Mouse (Mus musculus): ENCODE measurements around the gene Psmb8. TPM values are rescaled to one million over a fixed set of nuclear protein-coding genes. Genes with fewer than 3 reads are reported as not detected.
A peak's percentile ranks its signal among the peaks of the same experiment; 100 is the strongest.

The Psmb8 gene
- polyA plus RNA-seq, 1 experiment from 2014 or later, result 21.6 TPM

DNA sequence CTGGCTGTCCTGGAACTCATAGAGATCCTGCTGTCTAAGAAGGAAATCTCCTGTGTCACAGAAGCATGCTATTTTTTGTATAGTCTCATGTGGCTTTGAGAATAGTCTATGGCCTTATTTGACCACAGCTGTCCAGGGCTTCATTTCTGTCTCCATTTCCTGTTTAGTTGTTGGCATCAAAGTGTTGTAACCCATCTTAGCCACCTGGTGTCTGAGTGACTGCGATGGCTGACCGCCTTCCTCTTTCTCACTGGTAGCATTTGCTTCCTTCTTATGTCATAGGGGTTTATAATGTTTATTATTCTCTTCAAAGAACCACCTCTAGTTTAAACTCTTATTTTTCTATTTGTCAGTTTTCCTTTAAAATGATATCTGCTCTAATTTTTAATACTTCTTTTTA, 51.2 kb downstream of the Psmb8 start:
- H3K9ac ChIP-seq (ENCODE audit: low read depth, low read length), result no peak overlapping the region
- peak; percentile 39 for DNase-seq (ENCODE audit: low spot score)
- WGBS, result 53% methylated on average over 2 of the region's 2 CpGs
- no peaks in the 10 kb centered on the region for H3K27me3 ChIP-seq (ENCODE audit: insufficient read depth, low read length)
- H3K36me3 ChIP-seq (ENCODE audit: insufficient read depth, low read length), result no peaks in the 10 kb centered on the region
- no peak for TF ChIP-seq CTCF (IDR thresholded peaks at IDR 0.05; ENCODE audit: low read depth)
- H3K4me3 ChIP-seq (replicated peaks; ENCODE audit: low read depth, low read length), result no peak overlapping the region
- H3K4me2 ChIP-seq (ENCODE audit: low read length), result no peak overlapping the region
- H3K4me1 ChIP-seq (replicated peaks; ENCODE audit: insufficient read depth, low read length), result no peaks in the 10 kb centered on the region
- no peak overlapping the region for H3K27ac ChIP-seq
- no peak for ATAC-seq (replicated peaks; ENCODE audit: low FRiP score, low read depth)
- H3K9me3 ChIP-seq (replicated peaks; ENCODE audit: low read length), result no peaks in the 10 kb centered on the region

DNA sequence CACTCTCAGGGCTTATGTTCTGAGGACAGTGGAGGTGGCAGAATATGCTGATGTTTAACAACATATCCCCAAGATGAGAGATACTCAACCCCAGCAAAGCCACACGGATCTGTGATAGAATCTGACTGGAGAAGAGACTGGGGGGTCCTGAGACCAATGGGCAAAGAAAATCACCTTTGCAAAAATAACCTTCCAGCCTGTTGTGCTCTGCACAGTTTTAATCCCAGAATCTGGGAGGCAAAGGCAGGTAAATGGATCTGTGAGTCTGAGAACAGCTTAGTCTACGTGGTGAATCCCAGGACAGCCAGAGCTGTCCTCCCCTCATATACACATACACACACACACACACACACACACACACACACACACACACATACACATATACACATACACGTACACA, 51.8 kb downstream of the Psmb8 start:
- Histone ChIP-seq H3K4me3 (replicated peaks; ENCODE audit: low read depth, low read length) (no peak overlapping the region), H3K9me3 (replicated peaks; ENCODE audit: low read length) (no peaks in the 10 kb centered on the region), H3K4me2 (ENCODE audit: low read length) (no peak overlapping the region), H3K27ac (no peak overlapping the region), H3K27me3 (ENCODE audit: insufficient read depth, low read length) (no peaks in the 10 kb centered on the region), H3K36me3 (ENCODE audit: insufficient read depth, low read length) (no peaks in the 10 kb centered on the region), H3K4me1 (replicated peaks; ENCODE audit: insufficient read depth, low read length) (no peaks in the 10 kb centered on the region), H3K9ac (ENCODE audit: low read depth, low read length) (no peak overlapping the region)
- DNase-seq (ENCODE audit: low spot score) (no peak), ATAC-seq (replicated peaks; ENCODE audit: low FRiP score, low read depth) (no peak)
- 49% methylated on average over 3 of the region's 3 CpGs for WGBS
- no peak for TF ChIP-seq CTCF (IDR thresholded peaks at IDR 0.05; ENCODE audit: low read depth)

DNA sequence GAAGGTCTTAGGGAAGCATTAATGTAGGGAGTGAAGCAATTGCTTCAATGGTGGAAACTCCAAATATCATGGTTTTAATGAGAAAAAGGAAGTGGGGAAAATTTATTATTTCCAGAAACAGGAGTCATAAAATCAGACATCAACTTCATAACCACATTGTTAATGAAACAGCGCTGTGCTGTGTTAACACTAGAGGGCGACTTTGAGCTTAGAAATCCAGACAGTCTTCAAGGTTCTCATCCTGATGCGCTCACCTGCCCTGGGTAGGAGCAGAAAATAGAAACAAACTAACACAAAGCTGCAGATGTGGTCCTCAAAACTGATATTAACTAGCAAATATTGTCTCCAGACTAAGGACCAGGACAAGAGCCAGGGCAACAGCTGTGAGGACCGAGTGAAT, 52.4 kb downstream of the Psmb8 start:
- WGBS, result 16% methylated on average over 4 of the region's 4 CpGs
- Histone ChIP-seq H3K4me3 (replicated peaks; ENCODE audit: low read depth, low read length) (no peak overlapping the region), H3K9me3 (replicated peaks; ENCODE audit: low read length) (no peaks in the 10 kb centered on the region), H3K4me1 (replicated peaks; ENCODE audit: insufficient read depth, low read length) (no peaks in the 10 kb centered on the region), H3K27me3 (ENCODE audit: insufficient read depth, low read length) (no peaks in the 10 kb centered on the region), H3K9ac (ENCODE audit: low read depth, low read length) (no peak overlapping the region), H3K27ac (no peak overlapping the region), H3K4me2 (ENCODE audit: low read length) (no peak overlapping the region), H3K36me3 (ENCODE audit: insufficient read depth, low read length) (no peaks in the 10 kb centered on the region)
- no peak for ATAC-seq (replicated peaks; ENCODE audit: low FRiP score, low read depth)
- peak; percentile 85 for TF ChIP-seq CTCF (IDR thresholded peaks at IDR 0.05; ENCODE audit: low read depth)
- peak; percentile 77 for DNase-seq (ENCODE audit: low spot score)

Other genes starting within 250 kb of the Psmb8 start
- gene B3galt4, start 246.2 kb upstream of the Psmb8 start, polyA plus RNA-seq (2015; fragmentation: Nextera tagmentation; extraction: Ambion mirVana), result 6.7 and 8.1 TPM in 2 replicates
- gene Vps52, start 241.9 kb upstream of the Psmb8 start, polyA plus RNA-seq (2015; fragmentation: Nextera tagmentation; extraction: Ambion mirVana), result 37.7 and 40.7 TPM in 2 replicates
- gene Rps18, start 241.7 kb upstream of the Psmb8 start, polyA plus RNA-seq (2015; fragmentation: Nextera tagmentation; extraction: Ambion mirVana), result 2,059 and 2,304 TPM in 2 replicates
- gene H2-K1, start 197.4 kb upstream of the Psmb8 start, polyA plus RNA-seq (2015; fragmentation: Nextera tagmentation; extraction: Ambion mirVana), result 76.0 and 82.2 TPM in 2 replicates
- 17.9 and 23.3 TPM in 2 replicates for gene Ring1, start 173.0 kb upstream of the Psmb8 start, polyA plus RNA-seq (2015; fragmentation: Nextera tagmentation; extraction: Ambion mirVana)
- 64.9 and 65.7 TPM in 2 replicates for gene H2-Ke6, start 169.7 kb upstream of the Psmb8 start, polyA plus RNA-seq (2015; fragmentation: Nextera tagmentation; extraction: Ambion mirVana)
- gene Slc39a7, start 166.0 kb upstream of the Psmb8 start, polyA plus RNA-seq (2015; fragmentation: Nextera tagmentation; extraction: Ambion mirVana), result 149 and 165 TPM in 2 replicates
- 42.3 and 46.1 TPM in 2 replicates for gene Rxrb, start 165.9 kb upstream of the Psmb8 start, polyA plus RNA-seq (2015; fragmentation: Nextera tagmentation; extraction: Ambion mirVana)
- 1.4 and 1.6 TPM in 2 replicates for gene Col11a2, start 158.3 kb upstream of the Psmb8 start, polyA plus RNA-seq (2015; fragmentation: Nextera tagmentation; extraction: Ambion mirVana)
- 0.83 and 0.95 TPM in 2 replicates for gene H2-Oa, start 105.4 kb upstream of the Psmb8 start, polyA plus RNA-seq (2015; fragmentation: Nextera tagmentation; extraction: Ambion mirVana)
- 18.6 and 20.6 TPM in 2 replicates for gene H2-DMa, start 78.2 kb upstream of the Psmb8 start, polyA plus RNA-seq (2015; fragmentation: Nextera tagmentation; extraction: Ambion mirVana)
- 90.2 and 100 TPM in 2 replicates for gene Brd2, start 75.1 kb upstream of the Psmb8 start, polyA plus RNA-seq (2015; fragmentation: Nextera tagmentation; extraction: Ambion mirVana)
- gene H2-DMb2, start 54.4 kb upstream of the Psmb8 start, polyA plus RNA-seq (2015; fragmentation: Nextera tagmentation; extraction: Ambion mirVana), result 15.3 and 19.4 TPM in 2 replicates
- 12.9 and 13.5 TPM in 2 replicates for gene H2-DMb1, start 44.6 kb upstream of the Psmb8 start, polyA plus RNA-seq (2015; fragmentation: Nextera tagmentation; extraction: Ambion mirVana)
- gene Tap1, start 10.2 kb upstream of the Psmb8 start, polyA plus RNA-seq (2015; fragmentation: Nextera tagmentation; extraction: Ambion mirVana), result 8.5 and 8.8 TPM in 2 replicates
- gene Psmb9, start 10.0 kb upstream of the Psmb8 start, polyA plus RNA-seq (2015; fragmentation: Nextera tagmentation; extraction: Ambion mirVana), result 5.9 TPM in 2 replicates
- 8.8 TPM in 2 replicates for gene Tap2, start 5.8 kb downstream of the Psmb8 start, polyA plus RNA-seq (2015; fragmentation: Nextera tagmentation; extraction: Ambion mirVana)
- 0.11 and 0.18 TPM in 2 replicates for gene H2-Ob, start 41.2 kb downstream of the Psmb8 start, polyA plus RNA-seq (2015; fragmentation: Nextera tagmentation; extraction: Ambion mirVana)
- gene H2-Ab1, start 60.0 kb downstream of the Psmb8 start, polyA plus RNA-seq (2015; fragmentation: Nextera tagmentation; extraction: Ambion mirVana), result 48.2 and 49.7 TPM in 2 replicates
- gene H2-Aa, start 90.1 kb downstream of the Psmb8 start, polyA plus RNA-seq (2015; fragmentation: Nextera tagmentation; extraction: Ambion mirVana), result 5.9 and 6.0 TPM in 2 replicates
- 13.6 and 14.3 TPM in 2 replicates for gene H2-Eb1, start 108.1 kb downstream of the Psmb8 start, polyA plus RNA-seq (2015; fragmentation: Nextera tagmentation; extraction: Ambion mirVana)
- 0.06 TPM in 1 of 2 replicates, not detected in the other for gene H2-Eb2, start 127.9 kb downstream of the Psmb8 start, polyA plus RNA-seq (2015; fragmentation: Nextera tagmentation; extraction: Ambion mirVana)
- gene Btnl2, start 157.1 kb downstream of the Psmb8 start, polyA plus RNA-seq (2015; fragmentation: Nextera tagmentation; extraction: Ambion mirVana), result 0.04 TPM in 1 of 2 replicates, not detected in the other
- not detected in 2 replicates for gene Btnl1, start 179.4 kb downstream of the Psmb8 start, polyA plus RNA-seq (2015; fragmentation: Nextera tagmentation; extraction: Ambion mirVana)
- 1.2 and 1.4 TPM in 2 replicates for gene BC051142, start 201.1 kb downstream of the Psmb8 start, polyA plus RNA-seq (2015; fragmentation: Nextera tagmentation; extraction: Ambion mirVana)